Mouse (Mus musculus) erythroid progenitor cell, adult 5-6 weeks (primary cell): ENCODE results near the gene Sypl. TPM values are rescaled to one million over a fixed set of nuclear protein-coding genes. Genes with fewer than 3 reads are reported as not detected.

Experiments used
- ATAC-seq: replicated peaks from 2 replicates; pipeline ENCODE4 v1.8.0; 2016; ENCODE audit warnings: moderate number of reproducible peaks, mild to moderate bottlenecking, moderate TSS enrichment, inconsistent platforms; ENCODE audit not compliant: poor library complexity, low FRiP score, severe bottlenecking
- total RNA-seq, 2 experiments: library from RNA; stranded (forward) in 1 of 2; stranded (reverse) in 1 of 2; fragments of 150-400 nt in 1 of 2; fragments of 186-747, 209-891 nt in 1 of 2; gene quantifications; 2 replicates each; pipeline versions ENCODE4 v1.2.3 to v1.2.4; 2015 to 2017; ENCODE audit warnings: low replicate concordance in 2 of 2

Gene Sypl
- total RNA-seq, 2 experiments from 2014 or later, result 27.0 to 35.6 TPM

DNA sequence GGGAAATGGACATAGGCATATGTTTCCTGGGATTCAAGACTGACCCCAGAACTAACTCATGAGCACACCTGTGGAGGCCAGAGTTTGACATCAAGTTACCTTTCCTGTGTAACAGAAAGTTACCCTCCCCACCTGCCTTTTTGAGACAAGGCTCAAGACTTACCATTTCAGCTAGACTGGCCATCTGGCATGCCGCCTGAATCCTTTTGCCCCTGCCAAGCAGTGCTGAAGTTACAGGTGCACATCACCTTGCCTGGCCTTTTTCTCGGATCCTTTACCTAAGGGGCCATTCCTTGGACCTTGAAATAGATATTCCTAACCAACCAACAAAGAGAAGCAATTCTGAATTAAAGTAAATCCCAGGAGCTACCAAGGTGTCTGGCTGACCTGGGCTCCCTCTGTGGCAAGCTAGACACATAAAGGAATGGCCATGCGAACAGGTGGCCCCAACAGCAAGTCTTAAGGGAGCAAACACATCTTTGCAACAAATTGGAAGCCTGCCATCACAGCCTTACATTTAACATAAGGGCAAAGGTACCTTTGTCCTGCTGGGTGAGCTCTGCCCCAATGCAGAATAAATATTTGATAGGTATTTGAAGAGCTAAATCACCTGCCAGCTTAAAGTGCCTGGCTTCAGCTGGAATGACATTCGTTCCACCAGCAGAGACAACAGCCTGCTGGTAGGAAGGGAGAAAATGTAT, 17.3 kb upstream of the Sypl start:
- no peak for ATAC-seq

DNA sequence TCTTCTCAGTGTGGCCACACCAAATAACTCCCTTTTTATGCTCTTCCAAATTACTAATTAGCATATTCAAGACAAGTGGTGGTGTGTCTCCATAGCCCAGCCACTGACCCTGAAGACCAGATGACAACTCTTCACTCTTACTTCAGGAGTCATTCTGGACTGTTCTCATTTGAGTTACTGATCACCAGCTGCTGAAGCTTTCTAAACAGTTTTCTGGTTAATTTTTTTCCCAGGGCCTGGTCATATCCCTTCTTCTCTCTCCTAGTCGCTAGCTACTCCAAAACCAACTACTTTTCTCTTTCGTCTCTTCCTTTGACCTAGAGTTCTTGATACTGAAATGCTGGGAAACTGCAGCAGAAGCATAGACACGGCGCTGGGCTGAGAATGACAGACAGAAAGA, 12.6 kb upstream of the Sypl start:
- ATAC-seq, result no peak

DNA sequence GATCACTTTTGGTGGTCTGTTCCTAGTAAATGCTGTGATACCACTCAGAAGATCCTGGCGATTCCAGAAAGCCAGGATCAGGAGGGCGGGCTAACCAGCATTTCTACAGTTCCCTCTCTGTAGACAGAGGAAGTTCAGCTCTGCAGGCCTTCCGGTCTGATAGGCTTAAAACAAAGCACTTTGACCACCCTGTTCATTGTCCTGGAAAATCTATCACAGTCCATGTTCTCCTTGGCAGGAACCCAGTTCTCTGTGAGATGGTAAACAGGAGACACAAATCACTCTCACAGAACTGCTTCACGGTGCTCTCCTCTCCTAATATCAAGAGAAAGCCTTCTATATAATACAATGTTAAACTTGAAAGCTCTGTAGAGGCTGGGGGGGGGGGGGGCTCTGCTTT, 10.3 kb upstream of the Sypl start:
- no peak for ATAC-seq

DNA sequence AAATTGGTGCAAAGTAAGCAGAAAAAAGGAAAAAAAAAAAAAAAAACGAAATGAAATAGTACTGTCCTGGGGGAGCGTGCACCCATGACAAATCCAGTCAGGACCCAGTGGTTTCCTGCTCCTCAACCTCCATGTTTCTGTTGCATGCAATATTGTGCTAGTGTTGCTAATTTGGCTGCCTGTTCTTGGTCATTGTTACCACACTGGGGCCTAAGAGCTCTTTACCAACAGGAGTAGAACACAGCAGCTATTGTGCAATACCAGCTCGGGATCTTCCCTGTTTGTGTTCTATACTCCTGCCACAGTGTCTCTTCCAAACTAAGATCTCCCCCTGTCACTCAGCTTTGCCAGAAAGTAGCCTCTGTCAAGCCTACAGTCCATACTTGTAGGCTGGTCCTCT, 9.7 kb upstream of the Sypl start:
- ATAC-seq, result no peak

DNA sequence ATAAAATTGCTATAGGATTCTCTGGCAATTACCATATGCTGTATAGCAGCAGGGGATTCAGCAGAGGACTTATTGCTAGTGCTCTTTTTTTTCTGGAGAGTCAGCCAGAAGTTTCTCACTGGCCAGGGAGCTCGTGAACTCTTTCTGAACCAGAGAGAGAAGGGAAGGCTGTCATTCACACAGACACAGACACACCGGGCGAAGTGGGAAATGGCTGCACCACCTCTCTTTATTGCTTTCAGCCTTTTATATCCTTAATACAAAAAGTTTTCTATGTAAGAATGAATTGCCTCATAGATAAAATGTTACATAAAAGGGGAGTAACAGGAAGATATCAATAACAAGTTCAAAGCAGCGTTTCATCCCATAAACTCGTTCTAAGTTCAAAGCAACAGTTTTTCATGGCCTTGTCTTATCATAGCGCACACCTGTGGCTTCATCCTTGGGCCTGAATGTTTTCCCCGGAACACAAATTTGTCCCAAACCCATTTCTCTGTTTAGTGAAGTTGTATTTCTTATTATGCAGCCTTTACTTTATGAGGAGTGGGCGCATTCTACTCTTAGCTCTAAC, 8.7 kb upstream of the Sypl start:
- ATAC-seq, result no peak

DNA sequence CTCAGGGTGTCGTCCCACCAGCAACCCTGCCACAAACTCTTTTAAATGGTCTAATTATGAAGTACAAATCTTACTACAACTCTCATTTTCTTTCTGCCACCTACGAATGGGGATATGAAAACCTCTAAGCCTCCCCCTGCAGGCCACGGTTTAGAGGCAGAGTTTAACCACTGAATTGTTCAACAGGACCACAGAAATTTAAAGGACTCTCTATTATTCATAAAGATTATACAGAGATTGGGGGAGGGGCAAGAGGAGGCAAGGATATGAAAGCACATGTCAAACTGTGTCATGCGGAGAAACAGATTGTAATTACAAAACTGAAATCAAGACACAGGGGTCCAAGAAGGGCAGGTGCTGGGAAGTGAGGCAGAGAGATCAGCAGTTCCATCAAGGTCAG, 7.3 kb upstream of the Sypl start:
- ATAC-seq, result no peak

DNA sequence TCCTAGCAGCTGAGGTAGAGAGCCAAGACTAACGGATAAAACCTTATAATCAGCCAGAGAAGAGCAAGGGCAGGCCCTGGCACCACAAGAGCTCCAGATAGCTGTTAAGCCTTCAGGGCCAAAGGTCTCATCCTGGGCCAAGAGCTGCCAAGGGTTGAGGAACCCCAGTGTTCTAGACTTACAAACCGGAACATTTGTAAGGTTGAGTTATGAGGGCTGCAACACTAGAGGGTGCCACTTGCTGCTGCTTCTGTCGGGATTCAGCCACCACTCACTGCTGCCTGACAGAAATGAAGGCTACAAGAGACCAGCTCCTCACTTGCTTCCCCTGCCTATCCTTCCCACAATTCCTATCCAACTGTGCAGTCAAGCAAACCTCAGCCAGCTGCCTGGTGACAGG, 1.3 kb upstream of the Sypl start:
- 0 out of 2 replicates have a peak, but pooled peaks have one; percentile 42 for ATAC-seq

DNA sequence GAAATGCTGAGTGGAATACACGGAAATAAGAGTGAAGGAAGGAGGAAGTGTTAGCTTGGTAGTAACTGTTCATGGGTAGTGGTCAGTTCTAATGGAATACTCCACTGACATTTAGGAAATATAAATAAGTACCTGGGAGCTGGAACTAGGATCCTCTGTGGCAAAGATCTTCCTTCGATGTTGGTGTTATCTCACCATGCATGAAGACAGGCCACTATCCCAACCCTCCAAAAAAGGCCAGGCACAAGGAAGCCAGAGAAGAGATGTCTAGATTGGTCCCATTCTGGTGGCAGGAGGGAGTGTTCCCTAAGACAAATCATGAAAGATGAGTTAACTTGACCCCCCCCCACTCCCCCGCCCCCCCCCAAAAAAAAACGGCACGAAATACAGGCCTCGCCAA, 625 bp upstream of the Sypl start:
- ATAC-seq, result no peak

DNA sequence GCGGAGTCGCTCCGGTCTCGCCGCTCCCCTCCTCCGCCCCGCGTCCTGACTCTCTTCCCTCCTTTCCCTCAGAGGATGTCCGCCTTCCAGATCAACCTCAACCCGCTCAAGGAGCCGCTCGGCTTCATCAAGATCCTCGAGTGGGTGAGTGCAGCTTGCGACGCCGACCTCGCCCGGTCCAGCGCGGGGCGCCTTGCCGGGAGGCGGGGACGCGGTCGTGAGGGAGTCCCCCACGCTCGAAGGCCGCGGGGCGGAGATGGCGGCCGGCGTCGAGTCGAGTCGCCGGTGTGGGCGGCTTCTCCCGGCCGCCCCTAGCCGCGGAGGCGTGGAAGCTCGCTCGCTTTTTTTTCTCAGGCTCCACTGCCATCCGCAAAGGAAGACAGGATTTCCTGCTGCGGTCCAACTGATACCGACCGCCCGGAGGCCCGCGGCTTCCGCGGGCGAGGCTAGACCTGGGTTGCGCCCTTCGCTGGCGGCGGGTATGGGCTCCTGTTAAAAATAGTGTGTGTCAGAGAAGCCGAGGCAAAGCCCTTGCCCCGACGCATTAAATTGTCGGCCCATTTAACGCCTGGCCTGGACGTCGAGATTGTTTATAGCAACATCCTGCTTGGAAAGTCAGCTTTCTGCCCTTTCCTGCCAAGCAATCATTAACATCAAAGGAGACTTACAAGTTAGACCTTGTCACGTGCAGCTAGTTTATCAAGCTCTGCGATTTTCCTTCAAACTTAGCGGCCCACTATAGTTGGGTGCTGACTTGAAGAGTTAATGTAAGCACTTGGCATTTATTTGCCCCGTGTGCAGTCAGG, 728 bp downstream of the Sypl start:
- ATAC-seq, result peak; percentile 74

DNA sequence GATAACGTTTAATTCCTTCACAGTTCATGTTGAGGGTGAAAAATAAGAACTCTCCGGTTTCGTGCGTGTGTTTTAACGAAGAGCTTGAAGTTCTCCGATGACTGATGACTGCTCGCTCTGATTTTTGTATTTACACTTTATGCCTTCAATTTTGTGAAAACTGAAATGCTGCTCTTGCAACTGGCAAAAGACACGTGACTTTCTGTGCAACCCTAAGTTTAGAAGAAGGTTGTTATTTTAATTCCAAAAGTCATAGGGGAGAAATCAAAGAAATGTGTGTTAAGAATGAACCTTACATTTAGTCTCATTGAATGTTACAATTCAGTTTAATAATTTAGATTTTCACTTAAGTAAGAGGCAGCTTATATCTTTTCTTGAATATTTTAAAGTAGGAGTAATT, 1.3 kb downstream of the Sypl start:
- no peak for ATAC-seq

DNA sequence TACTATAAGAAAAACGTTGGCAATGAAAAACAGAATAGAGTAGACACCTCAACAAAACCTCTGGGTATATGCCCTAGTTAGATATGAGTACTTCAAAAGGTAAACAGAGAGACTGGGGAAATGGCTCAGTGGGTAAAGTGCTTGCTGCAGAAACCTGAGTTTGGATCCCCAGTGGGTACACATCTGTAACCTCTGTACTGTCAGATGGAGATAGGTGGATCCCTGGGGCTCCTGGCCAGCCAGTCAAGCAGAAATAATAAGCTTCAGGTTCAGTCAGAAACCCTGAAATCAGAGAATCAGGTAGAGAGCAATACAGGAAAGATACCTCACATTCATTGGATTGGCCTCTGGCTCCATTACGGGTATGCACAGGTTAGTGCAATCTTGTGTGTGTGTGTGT, 3.5 kb downstream of the Sypl start:
- no peak for ATAC-seq

DNA sequence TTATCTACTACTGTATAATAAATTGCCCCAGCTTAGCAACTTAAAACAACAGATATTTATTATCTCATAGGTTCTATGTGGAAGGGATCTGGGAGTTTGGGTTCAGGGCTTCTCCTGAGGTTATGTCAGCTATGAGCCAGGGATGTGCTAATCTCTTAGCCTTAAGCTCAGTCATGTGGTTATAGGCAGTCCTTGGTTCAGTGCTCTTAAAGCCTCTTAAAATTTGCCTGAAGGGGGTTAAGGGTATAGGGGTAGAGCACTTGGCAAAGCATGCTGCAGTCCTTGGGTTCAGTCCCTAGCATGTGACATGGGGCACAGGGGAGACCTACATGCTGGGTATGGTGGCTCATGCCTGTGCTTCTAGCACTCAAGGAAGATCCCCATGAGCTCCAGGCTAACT, 8.4 kb downstream of the Sypl start:
- no peak for ATAC-seq

DNA sequence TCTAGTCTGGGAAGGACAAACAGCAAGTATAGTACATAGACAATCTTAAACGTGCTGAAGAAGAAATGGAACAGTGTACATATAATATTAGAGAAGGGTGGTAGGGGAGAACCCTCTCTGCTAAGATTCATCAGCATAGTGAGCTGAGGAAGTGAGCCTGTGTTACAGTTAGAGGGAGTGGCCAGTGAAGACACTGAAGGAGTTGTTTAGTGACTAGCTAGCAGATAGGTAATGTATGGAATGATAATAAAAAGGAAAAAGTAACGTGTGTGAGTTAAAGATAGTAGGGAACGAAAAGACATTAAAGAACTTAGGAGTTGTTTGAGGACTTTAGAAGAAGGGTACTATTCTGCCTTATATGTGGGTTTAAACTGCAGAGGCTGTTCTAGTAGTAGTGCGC, 10.2 kb downstream of the Sypl start:
- 0 out of 2 replicates have a peak, but pooled peaks have one; percentile 52 for ATAC-seq

DNA sequence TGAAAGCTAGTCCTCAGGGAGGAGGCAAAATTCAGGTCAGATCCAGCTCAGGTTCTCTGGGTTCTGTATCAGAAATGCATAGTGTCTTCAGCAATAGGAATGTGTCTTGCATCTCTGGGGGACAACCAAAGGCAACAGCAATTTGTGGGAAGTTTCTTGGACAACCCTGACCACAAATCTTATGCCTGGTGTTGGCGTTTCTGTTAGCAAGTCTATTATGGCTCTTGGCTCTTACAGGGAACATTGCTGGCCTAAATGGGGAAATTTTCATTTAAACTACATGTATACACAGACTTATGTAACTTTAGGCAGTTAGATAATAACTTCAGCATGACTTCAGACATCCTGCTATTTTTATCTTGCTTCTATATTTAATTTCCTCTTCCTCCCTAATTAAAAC, 18.6 kb downstream of the Sypl start:
- no peak for ATAC-seq

DNA sequence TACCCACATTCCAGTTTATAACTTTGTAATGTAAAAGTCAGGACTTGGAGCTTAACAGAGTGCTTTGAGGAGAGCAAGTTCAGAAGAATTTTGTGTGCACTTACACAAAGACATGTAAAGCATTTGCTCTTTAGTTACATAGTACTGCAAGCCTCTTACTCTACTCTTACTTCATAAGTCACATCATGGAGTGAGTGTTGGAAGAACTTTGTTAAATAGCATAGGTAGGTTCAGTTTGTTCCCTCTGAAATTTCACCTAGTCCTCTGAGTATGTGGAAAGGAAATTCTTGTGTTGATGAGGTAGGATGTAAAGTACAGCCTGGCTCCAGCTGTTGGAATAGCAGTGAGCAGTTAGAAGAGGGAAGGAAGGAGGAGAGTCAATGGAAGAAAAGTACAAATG, 21.2 kb downstream of the Sypl start:
- ATAC-seq, result no peak

DNA sequence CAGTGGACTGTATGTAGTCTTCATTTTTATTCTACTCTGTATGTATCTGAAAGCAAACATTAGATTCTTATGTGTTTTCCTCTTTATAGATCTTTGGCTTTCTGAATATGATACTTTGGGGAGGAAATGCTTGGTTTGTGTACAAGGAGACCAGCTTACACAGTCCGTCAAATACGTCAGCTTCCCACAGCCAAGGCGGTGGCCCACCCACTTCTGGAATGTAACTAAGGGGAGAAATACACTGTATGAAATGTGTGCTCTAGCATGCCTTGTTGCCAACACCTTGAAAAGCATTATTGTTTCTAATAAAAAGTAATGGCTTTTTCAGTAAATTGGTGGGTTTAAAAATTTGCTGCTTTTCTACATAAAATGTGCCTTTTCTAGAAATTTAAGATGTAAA, 21.8 kb downstream of the Sypl start:
- no peak for ATAC-seq

DNA sequence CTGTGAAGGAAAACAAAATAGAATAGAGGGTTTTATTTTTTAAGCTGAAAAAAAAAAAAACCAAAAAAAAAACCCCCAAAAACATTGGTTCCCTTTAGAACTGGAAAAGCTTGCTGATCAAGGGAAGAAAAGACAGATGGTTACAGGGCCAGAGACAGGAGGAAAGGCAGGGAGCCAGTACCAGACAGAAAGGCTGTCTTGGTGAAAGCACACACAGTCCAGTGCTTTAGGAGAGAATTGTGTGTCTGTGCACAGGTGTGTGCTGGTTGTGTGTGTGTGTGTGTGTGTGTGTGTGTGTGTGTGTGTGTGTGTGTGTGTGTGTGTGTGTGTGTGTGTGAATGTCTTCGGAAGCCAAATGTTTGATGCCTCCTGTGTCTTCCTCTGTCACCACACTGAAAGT, 28.9 kb downstream of the Sypl start:
- no peak for ATAC-seq

DNA sequence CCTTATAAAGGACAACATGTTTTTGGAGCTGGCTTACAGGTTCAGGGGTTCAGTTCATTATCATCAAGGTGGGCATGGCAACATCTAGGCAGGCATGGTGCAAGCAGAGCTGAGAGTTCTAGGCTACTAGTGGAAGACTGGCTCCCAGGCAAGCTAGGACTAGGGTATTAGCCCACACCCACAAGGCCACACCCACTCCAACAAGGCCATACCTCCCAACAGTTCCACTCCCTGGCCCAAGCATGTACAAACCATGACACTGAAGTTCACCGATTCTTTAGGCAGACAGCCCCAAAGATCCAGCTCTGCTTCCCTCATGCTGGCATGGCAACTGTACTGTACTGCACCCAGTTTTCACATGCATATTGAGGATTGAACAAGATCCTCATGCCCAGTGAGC, 29.4 kb downstream of the Sypl start:
- no peak for ATAC-seq

DNA sequence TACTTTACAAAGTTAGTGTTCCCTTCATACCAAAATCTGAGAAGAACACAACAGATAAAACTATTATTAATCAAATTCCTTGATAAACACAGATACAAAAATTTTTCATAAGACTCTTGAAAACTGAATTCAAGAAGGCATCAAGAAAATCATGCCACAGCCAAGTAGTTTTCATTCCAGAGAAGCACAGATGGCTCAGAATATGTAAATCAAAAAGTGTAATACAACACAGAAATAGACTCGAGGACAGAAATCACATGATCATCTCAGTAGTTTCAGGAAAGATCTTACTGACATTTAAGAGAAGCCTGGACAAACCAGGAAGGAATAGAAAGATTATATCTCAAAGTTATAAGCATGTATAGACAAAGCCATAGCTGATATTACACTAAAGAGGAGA, 32.6 kb downstream of the Sypl start:
- no peak for ATAC-seq

DNA sequence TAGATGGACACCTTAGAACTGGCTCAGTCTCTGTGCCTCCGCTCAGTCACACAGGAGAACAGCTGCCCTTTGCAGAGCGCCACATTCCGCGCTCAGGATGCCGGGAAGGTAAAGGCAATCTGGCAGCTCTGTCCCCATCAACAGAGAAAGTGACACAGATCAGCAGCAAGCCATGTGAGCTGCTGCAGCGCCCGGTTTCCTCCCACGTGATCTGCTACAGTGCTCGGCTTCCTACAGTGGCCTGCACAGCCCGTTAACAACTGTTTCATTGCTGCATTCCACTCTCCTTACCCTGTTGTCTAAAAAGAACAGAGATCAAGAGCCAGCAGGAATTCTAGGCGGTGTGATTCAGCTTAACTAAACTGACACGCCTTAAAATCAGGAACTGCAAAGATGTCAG, 36.0 kb downstream of the Sypl start:
- no peak for ATAC-seq

DNA sequence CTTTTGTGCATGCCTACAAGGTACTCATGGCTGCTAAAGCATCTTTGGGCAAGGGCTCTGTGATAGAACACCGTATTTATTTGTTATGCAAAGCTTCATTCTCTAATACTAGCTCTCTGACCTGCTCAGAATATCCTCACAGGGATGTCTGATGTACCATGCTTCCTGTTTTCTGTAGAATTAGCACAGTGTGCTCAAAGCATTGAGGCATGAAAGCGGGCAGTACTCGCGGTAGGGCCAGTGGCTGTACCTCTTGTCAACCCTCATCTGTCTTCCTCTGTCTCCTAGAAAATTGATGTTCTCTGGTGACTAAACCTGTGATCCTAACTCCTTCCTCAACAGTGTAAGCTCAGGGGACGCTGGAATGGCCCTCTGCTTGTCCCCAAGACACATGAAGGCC, 40.4 kb downstream of the Sypl start:
- no peak for ATAC-seq
